Mouse (Mus musculus) testis, adult 10 weeks (tissue): ENCODE data around the gene D13Ertd608e. TPM values are rescaled to one million over a fixed set of nuclear protein-coding genes. Genes with fewer than 3 reads are reported as not detected.

Experiments
- polyA plus RNA-seq: library from polyadenylated mRNA; stranded (reverse); fragments of 350-450 nt; fragmentation: Illumina TruSeq; extraction: RNeasy Lipid Tissue Mini Kit (QIAGEN cat#74804); gene quantifications from one replicate; pipeline ENCODE4 v1.2.3, GENCODE M21; 2014; ENCODE audit warnings: low read depth, low replicate concordance

The D13Ertd608e gene
- polyA plus RNA-seq, result not detected

DNA sequence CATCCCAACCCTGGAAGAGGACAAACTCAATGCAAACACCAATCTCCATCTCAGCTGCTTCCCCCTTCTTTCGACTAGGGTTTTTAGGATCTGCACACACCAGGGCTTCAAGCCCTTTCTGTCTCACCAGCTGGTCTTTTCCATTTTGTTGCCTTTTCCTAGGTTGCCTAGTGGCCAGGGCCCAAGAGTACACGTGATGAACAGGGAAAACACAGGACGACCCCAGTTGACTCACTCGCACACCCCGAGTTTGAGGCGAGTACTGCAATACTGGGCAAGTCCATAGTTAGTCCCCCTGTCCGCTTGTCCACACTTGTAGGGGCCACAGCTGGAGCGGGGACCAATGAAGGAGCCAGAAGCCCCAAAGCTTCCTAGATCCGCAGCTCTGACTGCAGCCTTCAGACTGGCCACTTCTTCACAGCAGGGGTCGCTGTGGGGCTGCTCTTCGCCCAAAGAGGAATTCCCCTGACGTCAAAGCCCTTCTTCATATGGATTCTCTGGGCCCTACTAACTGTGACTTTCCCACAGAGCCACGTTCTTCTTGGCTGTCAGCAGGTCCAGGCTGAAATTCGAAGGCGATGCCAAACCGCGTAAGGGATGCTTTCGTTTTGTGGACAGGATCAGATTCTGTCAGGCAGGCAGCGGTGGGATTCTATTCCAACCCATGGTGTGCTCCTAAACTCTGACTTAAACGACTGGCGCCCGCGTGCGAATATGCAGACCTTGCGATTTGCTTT lies at the start of gene D13Ertd608e:
Gene D13Ertd608e, plus strand, starts transcription at position 687 of the 737 bp plus-strand sequence.

GRCm38 (mm10) chr13:119790761-119791579 lies 44.8 kb upstream of the D13Ertd608e start, which contains the start of gene Zfp131:
Zfp131 (minus strand) TSS chr13:119790889.

GRCm38 (mm10) chr13:119830116-119830515 lies 5.7 kb upstream of the D13Ertd608e start, which contains the start of gene AF067063:
AF067063 (minus strand) TSS chr13:119830216.

DNA sequence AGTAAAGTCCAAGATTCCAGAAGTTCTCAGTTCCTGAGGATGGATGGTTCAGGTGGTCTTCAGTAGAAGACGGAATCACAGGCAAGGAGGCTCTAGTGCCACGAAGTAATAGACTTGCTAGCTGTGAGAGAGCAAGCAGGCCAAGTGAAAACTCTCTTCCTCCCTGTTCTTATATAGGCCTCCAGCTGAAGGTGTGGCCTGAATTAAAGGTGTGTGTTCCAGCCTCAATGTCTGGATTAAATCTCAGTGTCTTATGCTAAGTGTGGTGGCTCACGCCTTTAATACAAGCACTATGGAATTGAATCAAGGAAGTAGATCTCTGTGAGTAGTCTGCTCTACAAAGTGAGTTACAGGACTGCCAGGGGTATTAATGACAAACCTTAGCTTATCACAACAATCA lies 58.9 kb downstream of the D13Ertd608e start, which contains the start of gene Tcstv1:
Gene Tcstv1, minus strand, starts transcription at position 101 of the 400 bp plus-strand sequence.

Other genes with a start within 250 kb of the D13Ertd608e start
- gene Ccl28, start 212.2 kb upstream of the D13Ertd608e start, polyA plus RNA-seq, result 7.9 TPM
- 82.8 TPM for gene Hmgcs1, start 145.6 kb upstream of the D13Ertd608e start, polyA plus RNA-seq
- gene Nim1k, start 80.1 kb upstream of the D13Ertd608e start, polyA plus RNA-seq, result 5.9 TPM
- gene Zfp131, start 45.1 kb upstream of the D13Ertd608e start, polyA plus RNA-seq, result 76.2 TPM
- gene AF067063, start 5.8 kb upstream of the D13Ertd608e start, polyA plus RNA-seq, result not detected
- gene Tcstv1, start 58.8 kb downstream of the D13Ertd608e start, polyA plus RNA-seq, result not detected
- not detected for gene Gm21761, start 93.3 kb downstream of the D13Ertd608e start, polyA plus RNA-seq
- not detected for gene B020031M17Rik, start 114.8 kb downstream of the D13Ertd608e start, polyA plus RNA-seq
- not detected for gene Gm36079, start 191.0 kb downstream of the D13Ertd608e start, polyA plus RNA-seq
- 0.83 TPM for gene Gm21188, start 216.2 kb downstream of the D13Ertd608e start, polyA plus RNA-seq